Mouse (Mus musculus): Measurements from ENCODE around the gene Cyp1a1. TPM values are rescaled to one million over a fixed set of nuclear protein-coding genes. Genes with fewer than 3 reads are reported as not detected.

Gene Cyp1a1
- total RNA-seq, 1 experiment from 2014 or later = not detected

GRCm38 (mm10) chr9:57652855-57653254 lies 34.9 kb upstream of the Cyp1a1 start:
- ATAC-seq (replicated peaks in 1 of 2; ENCODE audit: insufficient read depth in 1 of 2, low FRiP score in 2 of 2, low TSS enrichment in 1 of 2, low read depth in 1 of 2, poor library complexity in 2 of 2, severe bottlenecking in 2 of 2) = no peak

DNA sequence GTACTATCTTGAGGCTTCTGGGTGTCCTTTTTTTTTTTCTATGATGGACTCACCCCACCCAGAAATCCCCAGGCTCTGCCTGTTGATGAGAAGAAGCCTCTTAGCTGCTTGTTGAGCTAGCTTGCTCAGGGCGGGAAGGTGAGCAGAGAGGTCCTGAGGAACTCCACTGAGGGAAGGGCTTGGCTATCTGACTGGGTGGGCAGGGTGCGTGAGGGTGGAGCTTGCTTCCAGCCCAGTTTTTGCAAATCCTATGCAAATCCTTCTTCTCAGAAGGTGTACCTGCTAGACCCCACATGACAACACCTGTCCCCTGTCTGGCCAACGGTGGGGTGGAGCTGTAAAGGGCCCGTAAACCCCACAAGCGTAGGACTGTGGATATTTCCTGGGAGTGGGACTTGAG lies 34.4 kb upstream of the Cyp1a1 start, which contains the start of gene Csk:
Gene Csk (minus strand): TSS at position 349 of the 400 bp plus-strand sequence.
- no peak for ATAC-seq (replicated peaks in 1 of 2; ENCODE audit: insufficient read depth in 1 of 2, low FRiP score in 2 of 2, low TSS enrichment in 1 of 2, low read depth in 1 of 2, poor library complexity in 2 of 2, severe bottlenecking in 2 of 2)

DNA sequence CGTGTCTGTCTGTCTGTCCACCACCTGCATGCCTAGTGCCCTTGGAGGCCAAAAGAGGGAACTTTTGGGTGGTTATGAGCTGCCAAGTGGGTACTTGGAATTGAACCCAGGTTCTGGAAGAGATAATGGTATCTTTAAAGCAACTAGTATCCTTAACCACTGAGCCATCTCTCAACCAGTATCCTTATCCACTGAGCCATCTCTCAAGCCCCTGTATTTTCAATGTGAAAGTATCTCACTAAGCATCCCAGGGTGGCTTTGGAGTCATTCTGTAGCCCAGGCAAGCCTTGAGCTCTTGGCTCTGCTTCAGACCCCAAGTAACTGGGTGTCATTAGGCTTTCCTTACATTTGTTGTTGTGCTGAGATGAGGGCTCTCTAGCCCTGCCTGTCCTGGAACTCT lies 32.8 kb upstream of the Cyp1a1 start:
- no peak for ATAC-seq (replicated peaks in 1 of 2; ENCODE audit: insufficient read depth in 1 of 2, low FRiP score in 2 of 2, low TSS enrichment in 1 of 2, low read depth in 1 of 2, poor library complexity in 2 of 2, severe bottlenecking in 2 of 2)

- ATAC-seq (replicated peaks in 1 of 2; ENCODE audit: insufficient read depth in 1 of 2, low FRiP score in 2 of 2, low TSS enrichment in 1 of 2, low read depth in 1 of 2, poor library complexity in 2 of 2, severe bottlenecking in 2 of 2) = peak; percentile 72 to 78
Observed at GRCm38 (mm10) chr9:57655749-57656148, 32.0 kb upstream of the Cyp1a1 start.

DNA sequence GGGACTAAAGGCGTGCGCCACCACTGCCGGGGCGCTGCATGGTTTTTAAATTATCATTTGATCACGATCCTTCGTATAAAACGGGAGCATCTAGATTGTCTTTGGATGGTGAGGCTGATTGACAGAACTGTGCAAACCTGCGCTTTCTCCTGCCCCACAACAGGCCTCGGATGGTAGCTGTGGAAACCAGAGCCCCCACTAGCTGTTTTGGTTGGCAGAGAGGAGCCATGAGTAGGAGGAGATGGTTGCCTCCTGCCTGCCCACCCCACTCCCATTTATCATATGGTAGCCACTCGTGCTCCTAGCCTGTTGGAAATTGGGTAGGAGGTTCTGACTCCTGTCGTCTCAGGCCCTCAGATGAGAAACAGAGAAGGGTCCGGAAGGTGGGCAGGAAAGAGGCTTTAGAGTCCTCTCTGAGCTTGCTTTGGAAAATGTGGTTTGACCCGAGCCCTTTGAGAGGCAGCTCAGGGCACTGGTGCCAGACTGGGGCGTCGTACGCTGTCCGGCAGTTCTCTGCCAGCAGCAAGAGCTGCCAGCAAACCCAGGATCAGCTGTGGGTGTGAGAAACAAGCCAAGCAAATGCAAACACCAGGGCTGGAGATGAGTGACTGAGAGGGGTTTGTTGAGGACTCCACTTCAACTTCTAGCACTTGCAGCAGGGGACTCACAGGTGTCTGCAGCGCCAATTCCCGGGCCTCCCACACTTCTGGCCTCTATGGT lies 30.9 kb upstream of the Cyp1a1 start:
- no peak for ATAC-seq (replicated peaks in 1 of 2; ENCODE audit: insufficient read depth in 1 of 2, low FRiP score in 2 of 2, low TSS enrichment in 1 of 2, low read depth in 1 of 2, poor library complexity in 2 of 2, severe bottlenecking in 2 of 2)

- ATAC-seq (replicated peaks in 1 of 2; ENCODE audit: insufficient read depth in 1 of 2, low FRiP score in 2 of 2, low TSS enrichment in 1 of 2, low read depth in 1 of 2, poor library complexity in 2 of 2, severe bottlenecking in 2 of 2) = no peak
Observed at GRCm38 (mm10) chr9:57657843-57658242, 29.9 kb upstream of the Cyp1a1 start.

DNA sequence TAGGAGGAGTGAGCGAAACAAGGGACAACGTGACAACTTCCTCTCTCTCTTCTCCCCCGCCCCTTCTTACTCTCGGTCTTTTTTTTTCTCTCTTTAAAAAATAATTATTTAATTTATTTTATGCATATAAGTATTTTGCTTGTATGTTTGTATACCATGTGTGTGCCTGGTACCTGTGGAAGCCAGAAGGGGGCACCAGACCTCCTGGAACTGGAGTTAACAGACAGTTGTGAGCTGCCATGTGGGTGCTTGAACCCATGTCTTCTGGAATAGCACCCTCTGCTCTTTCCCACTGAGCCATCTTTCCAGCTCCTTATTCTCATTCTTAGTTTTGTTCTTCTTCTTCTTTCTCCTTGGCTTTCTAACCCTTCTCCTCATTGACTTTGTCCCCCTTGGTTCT lies 28.8 kb upstream of the Cyp1a1 start:
- no peak for ATAC-seq (replicated peaks in 1 of 2; ENCODE audit: insufficient read depth in 1 of 2, low FRiP score in 2 of 2, low TSS enrichment in 1 of 2, low read depth in 1 of 2, poor library complexity in 2 of 2, severe bottlenecking in 2 of 2)

GRCm38 (mm10) chr9:57659774-57660173 lies 28.0 kb upstream of the Cyp1a1 start:
- ATAC-seq (replicated peaks in 1 of 2; ENCODE audit: insufficient read depth in 1 of 2, low FRiP score in 2 of 2, low TSS enrichment in 1 of 2, low read depth in 1 of 2, poor library complexity in 2 of 2, severe bottlenecking in 2 of 2) = peak; percentile 83 to 86

DNA sequence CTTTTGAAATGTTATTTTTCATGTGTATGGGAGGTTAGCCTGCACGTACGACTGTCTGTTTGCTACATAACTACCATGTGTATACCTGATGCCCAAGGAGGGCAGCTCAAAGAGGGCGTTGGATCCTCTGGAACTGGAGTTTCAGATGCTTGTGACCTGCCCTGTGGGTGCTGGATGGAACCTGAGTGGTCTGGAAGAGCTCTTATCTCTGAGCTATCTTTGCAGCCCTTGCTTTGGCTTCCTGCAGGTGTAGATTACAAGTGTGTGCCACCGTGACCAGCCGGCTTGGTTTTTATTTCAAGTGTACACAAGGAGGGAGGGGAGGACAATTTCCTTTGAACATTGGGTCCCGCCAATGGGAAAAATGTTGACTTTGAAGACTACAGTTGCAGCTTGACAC lies 27.2 kb upstream of the Cyp1a1 start:
- no peak for ATAC-seq (replicated peaks in 1 of 2; ENCODE audit: insufficient read depth in 1 of 2, low FRiP score in 2 of 2, low TSS enrichment in 1 of 2, low read depth in 1 of 2, poor library complexity in 2 of 2, severe bottlenecking in 2 of 2)

GRCm38 (mm10) chr9:57661552-57661951 lies 26.2 kb upstream of the Cyp1a1 start:
- ATAC-seq (replicated peaks in 1 of 2; ENCODE audit: insufficient read depth in 1 of 2, low FRiP score in 2 of 2, low TSS enrichment in 1 of 2, low read depth in 1 of 2, poor library complexity in 2 of 2, severe bottlenecking in 2 of 2) = no peak

DNA sequence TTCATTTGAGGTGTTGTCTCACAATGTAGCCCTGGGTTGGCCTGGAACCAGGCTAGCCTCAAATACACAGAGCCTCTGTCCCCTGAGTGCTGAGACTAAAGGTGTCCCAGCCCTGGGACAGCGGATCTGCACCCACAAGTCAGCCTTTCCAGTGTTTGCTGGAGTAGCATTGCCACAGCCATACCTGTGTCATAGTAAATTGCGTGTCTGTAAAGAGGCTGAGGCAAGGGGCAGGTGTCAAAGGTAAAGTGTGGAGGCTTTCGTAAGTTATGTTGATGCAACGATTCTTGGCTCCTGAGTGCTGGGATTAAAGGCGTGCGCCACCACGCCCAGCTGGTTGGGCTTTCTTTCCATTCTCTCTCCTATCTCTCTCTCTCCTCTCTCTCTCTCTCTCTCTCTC lies 23.1 kb upstream of the Cyp1a1 start:
- ATAC-seq (replicated peaks in 1 of 2; ENCODE audit: insufficient read depth in 1 of 2, low FRiP score in 2 of 2, low TSS enrichment in 1 of 2, low read depth in 1 of 2, poor library complexity in 2 of 2, severe bottlenecking in 2 of 2) = no peak

DNA sequence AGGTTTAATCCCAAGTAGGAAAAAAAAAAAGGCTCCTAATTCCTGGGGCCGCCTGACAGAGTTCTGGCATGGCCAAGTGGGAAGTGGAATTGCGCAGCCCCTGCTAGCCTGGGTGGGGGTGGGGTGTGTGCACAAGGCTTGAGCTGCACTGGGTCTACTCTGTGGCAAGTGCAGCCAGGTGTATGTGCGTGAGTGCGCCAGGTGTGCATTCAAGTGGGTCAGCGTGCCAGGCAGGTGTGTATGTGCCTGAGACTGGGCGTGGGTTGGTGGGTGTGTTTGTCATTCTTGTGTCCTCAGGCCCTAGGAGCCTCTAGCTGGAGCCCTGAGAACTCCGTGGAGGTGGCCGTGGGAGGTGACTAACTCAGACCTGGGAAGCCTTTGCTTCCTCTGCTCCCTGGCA lies 21.2 kb upstream of the Cyp1a1 start:
- ATAC-seq (replicated peaks in 1 of 2; ENCODE audit: insufficient read depth in 1 of 2, low FRiP score in 2 of 2, low TSS enrichment in 1 of 2, low read depth in 1 of 2, poor library complexity in 2 of 2, severe bottlenecking in 2 of 2) = no peak

GRCm38 (mm10) chr9:57667136-57667535 lies 20.6 kb upstream of the Cyp1a1 start:
- no peak for ATAC-seq (replicated peaks in 1 of 2; ENCODE audit: insufficient read depth in 1 of 2, low FRiP score in 2 of 2, low TSS enrichment in 1 of 2, low read depth in 1 of 2, poor library complexity in 2 of 2, severe bottlenecking in 2 of 2)

DNA sequence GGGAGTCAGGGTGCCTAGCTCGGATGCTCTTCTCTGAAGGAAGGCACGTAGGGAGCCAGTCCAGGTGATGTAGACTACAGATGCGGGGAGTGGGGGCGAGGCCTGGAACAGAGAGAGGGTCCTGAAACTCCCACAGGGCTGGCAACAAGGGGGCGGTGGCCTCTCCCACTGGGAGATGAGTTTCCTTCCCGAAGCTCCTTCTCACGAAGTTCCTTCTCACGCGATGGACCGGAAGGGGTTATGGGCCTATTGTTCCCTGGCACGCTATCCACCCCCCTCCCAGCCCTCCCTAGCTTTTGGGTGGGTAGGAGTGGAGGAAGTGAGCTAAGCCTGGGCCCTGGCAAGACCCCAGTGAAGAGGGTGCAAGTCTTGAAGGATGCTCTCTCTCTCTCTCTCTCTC lies 19.9 kb upstream of the Cyp1a1 start:
- ATAC-seq (replicated peaks in 1 of 2; ENCODE audit: insufficient read depth in 1 of 2, low FRiP score in 2 of 2, low TSS enrichment in 1 of 2, low read depth in 1 of 2, poor library complexity in 2 of 2, severe bottlenecking in 2 of 2) = no peak

GRCm38 (mm10) chr9:57668277-57668676 lies 19.5 kb upstream of the Cyp1a1 start:
- ATAC-seq (replicated peaks in 1 of 2; ENCODE audit: insufficient read depth in 1 of 2, low FRiP score in 2 of 2, low TSS enrichment in 1 of 2, low read depth in 1 of 2, poor library complexity in 2 of 2, severe bottlenecking in 2 of 2) = no peak

DNA sequence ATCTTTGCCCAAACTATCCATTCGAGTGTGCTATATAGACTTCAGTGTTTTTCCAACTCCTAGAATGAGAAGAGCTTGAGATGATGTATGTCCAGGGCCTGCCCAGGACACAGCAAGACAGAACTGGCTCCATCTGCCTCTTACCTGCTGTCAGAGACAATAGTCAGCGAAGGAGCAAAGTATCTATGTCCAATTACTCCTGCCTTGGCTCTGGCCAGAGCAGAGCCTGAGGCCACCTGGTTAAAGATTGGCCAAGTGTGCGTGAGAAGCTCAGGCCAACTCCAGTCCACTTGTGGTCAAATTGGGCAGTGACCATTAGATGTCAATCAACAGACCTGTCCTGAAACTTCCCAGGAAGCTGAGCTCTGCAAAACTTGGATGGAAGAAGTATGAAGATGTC lies 18.2 kb upstream of the Cyp1a1 start:
- no peak for ATAC-seq (replicated peaks in 1 of 2; ENCODE audit: insufficient read depth in 1 of 2, low FRiP score in 2 of 2, low TSS enrichment in 1 of 2, low read depth in 1 of 2, poor library complexity in 2 of 2, severe bottlenecking in 2 of 2)

DNA sequence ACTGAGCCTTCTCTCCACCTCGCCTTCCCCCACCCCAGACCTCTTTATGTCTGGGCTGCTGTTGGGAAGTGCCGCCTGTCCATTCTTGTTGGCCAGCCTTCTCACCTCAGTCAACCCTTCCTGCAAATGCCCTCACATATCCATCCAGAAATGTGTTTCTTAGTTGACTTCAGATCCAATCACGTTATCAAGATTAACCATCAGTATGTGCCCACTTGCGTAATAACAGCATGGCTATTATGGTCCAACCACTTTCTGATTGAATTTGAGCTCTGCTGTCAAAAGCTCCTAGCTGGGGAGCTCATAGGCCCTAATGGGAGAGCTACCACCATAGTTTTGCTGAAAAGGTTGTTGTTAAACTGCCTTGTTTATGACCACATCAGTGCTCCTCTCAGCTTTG lies 16.7 kb upstream of the Cyp1a1 start:
- ATAC-seq (replicated peaks in 1 of 2; ENCODE audit: insufficient read depth in 1 of 2, low FRiP score in 2 of 2, low TSS enrichment in 1 of 2, low read depth in 1 of 2, poor library complexity in 2 of 2, severe bottlenecking in 2 of 2) = no peak

- ATAC-seq (replicated peaks in 1 of 2; ENCODE audit: insufficient read depth in 1 of 2, low FRiP score in 2 of 2, low TSS enrichment in 1 of 2, low read depth in 1 of 2, poor library complexity in 2 of 2, severe bottlenecking in 2 of 2) = no peak
Observed at GRCm38 (mm10) chr9:57671500-57671899, 16.2 kb upstream of the Cyp1a1 start.

DNA sequence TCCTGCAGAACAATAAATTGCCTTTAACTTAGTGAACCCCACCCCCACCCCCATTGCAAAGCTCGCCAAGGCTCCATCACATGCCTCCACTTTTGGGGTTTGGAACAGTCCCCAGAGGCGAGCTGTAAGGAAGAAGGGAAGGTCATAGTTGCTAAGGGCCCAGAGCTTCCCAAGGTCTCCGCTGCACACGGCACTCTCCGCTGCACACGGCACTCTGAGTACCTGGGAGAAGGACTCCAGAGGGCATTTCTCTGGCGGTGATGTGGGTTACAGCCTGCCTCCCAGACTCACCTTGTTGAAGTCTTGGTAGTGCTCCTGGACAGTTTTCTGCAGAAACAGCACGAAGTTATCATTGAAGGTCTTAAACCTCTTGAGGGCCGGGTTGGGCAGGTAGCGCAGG lies 6.3 kb upstream of the Cyp1a1 start:
- no peak for ATAC-seq (replicated peaks in 1 of 2; ENCODE audit: insufficient read depth in 1 of 2, low FRiP score in 2 of 2, low TSS enrichment in 1 of 2, low read depth in 1 of 2, poor library complexity in 2 of 2, severe bottlenecking in 2 of 2)

Measured in hematopoietic stem cell, adult 5-6 weeks (primary cell).